Mouse (Mus musculus) cerebellum, adult 8-10 months (tissue): Measurements from ENCODE around the gene Ahsg.
A peak's percentile ranks its signal among the peaks of the same experiment; 100 is the strongest.

Experiments
- DNase-seq: peaks from one replicate; pipeline ENCODE4 v3.0.0; 2022

The Ahsg gene

DNA sequence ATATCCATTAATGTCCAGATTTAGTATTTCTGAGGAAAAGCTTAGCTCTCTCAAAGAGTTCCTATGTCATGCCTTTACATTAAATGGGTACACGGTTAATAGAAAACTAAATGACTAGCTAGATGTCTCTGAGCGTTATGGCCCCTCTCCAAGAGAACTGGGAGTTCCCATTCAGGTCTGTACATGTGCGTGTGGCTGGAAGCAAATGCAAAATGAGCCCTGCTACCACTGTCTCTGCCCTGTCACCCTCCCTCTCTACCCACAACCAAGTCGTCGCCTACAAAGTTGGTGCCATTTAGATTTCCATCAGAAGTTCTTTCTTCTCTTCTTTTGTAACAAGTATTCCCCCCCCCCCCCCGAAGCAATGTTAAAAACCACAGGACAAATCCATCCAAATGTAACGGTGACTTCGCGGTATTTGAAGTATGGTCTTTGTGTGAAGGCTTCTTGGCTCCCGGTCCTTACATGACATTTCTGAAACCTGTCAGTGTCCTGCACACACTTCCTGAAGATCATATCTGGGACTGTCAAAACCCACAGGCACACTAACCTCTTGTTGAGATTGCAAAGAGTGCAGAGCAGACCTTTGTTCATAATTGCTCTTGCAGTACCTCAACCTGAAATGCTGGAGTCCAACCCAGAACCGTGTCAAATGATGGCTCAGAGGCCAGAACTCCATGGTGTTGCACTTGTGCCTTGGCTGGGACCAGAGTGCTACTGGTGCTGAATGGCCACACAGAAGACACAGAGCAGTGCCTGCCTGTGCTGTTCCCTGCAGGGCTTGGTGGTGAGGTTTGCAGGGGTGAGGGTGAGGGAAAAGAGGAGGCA is at the start of gene Ahsg:
Gene Ahsg, plus strand, starts transcription at position 595 of the 828 bp plus-strand sequence.
- DNase-seq, result no peak

DNA sequence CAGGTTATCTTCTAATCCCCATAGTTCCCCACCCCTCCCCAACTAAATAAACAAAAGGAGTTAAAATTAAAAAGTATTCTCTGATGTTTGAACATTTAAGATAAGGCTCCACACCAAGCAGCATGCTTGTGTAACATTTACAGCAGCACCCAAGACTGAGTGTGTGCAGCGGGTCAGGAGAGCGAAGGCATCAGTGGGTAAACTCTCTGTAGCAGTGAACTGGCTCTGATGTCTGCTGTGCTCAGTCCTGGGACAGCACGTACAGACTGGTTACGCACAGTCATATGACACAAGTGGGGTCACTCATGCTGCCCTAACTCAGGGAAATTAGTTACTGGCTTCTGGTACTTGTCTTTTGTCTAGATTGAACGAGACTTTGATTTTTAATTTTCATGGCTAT is 48.2 kb upstream of the Ahsg start:
- no peak for DNase-seq

GRCm38 (mm10) chr16:22844061-22844801 is 46.8 kb upstream of the Ahsg start:
- DNase-seq, result peak; percentile 73

- no peak for DNase-seq
Observed at GRCm38 (mm10) chr16:22844834-22845233, 46.2 kb upstream of the Ahsg start.

GRCm38 (mm10) chr16:22845481-22845880 is 45.6 kb upstream of the Ahsg start:
- no peak for DNase-seq

DNA sequence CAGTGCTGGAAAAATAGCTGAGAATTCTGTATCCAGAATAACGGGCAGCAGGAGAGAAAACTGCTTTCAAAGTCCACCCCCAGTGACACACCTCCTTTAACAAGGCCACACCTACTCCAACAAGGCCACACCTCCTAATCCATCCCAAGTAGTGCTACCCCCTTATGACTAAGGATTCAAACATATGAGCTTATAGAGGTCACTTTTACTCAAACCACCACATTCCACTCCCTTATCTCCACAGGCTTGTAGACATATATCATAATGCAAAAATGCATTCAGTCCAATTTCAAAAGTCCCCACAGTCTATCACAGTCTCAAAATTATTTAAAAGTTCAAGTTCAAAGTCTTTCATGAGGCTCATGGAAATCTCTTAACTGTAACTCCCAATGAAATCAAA is 43.4 kb upstream of the Ahsg start:
- DNase-seq, result no peak

DNA sequence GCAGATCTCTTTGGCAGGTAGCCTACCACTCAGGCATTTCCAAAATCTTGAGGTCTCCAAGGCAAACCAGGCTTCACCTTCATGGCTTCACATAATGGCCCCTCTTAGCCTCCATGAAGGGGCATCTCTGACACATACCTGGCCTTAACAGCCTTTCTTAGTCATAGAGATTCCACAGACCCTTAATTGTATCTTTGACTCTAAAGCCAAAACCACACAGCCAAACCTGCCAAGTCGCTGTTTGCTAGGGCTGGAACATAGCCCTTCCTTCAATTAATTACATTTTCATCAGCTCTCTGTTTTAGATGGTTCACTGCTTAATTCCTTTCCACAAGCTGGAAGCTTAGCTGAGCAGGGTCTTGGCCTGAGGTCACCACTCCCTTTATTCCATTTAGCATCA is 42.7 kb upstream of the Ahsg start:
- no peak for DNase-seq

- DNase-seq, result no peak
Observed at GRCm38 (mm10) chr16:22852709-22853108, 38.4 kb upstream of the Ahsg start.

DNA sequence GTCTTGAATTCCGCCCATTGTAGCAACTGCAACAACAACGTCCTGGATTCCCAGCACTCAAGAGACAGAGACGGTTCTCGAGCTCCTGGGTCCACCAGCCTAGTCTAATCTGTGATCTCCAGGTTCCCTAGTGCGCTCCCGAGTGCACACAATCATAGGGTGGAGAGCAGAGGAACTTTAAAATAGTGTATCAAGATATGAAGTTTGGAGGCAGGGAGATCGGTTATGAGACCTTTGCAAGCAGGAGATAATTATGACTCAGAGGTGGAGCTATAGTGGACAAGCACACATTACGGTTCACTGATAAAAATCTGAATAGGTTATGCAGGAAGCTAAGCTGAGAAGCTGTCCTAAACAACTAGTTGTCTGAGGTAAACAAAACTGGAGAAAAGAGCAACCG is 34.3 kb upstream of the Ahsg start:
- no peak for DNase-seq

GRCm38 (mm10) chr16:22857431-22858113 is 33.5 kb upstream of the Ahsg start, which contains the start of the genes Tbccd1 and Dnajb11:
Gene Tbccd1 (minus strand): TSS chr16:22857669.
Gene Dnajb11 (plus strand): TSS chr16:22857845.
- peak; percentile 98 for DNase-seq

DNA sequence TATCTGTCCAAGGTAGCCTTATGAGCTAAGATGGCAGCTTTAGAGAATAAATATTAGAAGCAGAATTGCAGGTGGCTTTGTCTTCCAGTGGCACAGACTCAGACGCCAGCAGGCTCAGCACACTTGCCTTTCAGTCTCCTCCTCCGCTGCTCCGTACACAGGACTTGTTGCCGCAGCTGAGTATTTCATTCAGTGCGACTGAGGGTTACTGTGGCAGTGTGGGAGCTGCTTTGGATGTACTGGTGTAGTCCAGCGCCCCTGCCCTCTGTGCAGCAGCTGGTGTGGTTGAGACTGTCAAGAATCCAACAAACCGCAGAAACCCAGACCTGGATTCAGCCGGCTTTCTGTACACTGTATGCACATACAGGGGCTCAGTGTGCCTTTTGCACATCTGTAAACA is 18.7 kb upstream of the Ahsg start:
- no peak for DNase-seq

- DNase-seq, result no peak
Observed at GRCm38 (mm10) chr16:22873369-22873768, 17.7 kb upstream of the Ahsg start.

DNA sequence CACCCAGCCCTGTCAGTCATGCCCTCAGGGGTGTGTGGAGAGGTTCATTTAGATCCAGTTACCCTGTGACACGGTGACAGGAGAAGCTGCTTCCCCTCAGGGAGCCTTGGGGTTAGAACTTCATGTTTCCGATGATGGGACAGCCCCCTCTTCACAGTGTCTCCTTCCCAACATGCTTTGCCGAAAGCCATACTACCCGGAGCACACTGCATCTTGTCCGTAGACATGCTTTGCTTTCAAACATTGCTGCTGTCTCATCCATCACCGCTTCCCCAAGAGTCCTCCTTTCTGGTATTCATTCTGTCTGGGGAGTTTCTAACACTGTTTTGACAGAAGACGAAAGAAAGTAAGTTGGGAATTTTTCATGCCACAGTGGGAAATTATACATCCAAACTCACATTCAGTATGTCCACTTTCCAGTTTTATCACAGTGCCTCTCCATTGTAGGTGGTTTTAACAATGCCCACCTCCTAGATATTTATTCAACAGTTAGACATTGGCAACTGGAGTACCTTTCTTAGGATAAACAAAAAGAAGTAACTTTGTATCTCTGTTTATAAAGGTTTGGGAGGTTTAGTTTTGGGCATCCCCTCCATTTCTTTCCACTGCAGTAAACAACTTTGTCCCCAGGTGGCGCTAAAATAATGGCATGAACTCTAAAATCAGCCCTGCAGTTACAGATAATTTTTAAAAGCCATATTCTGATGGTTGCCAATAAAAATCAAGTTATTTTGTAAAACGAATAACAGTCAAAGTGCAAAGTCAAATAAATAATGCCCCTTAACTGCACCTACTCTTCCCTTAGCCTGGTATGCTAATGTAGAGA is 14.6 kb upstream of the Ahsg start:
- DNase-seq, result peak; percentile 15

DNA sequence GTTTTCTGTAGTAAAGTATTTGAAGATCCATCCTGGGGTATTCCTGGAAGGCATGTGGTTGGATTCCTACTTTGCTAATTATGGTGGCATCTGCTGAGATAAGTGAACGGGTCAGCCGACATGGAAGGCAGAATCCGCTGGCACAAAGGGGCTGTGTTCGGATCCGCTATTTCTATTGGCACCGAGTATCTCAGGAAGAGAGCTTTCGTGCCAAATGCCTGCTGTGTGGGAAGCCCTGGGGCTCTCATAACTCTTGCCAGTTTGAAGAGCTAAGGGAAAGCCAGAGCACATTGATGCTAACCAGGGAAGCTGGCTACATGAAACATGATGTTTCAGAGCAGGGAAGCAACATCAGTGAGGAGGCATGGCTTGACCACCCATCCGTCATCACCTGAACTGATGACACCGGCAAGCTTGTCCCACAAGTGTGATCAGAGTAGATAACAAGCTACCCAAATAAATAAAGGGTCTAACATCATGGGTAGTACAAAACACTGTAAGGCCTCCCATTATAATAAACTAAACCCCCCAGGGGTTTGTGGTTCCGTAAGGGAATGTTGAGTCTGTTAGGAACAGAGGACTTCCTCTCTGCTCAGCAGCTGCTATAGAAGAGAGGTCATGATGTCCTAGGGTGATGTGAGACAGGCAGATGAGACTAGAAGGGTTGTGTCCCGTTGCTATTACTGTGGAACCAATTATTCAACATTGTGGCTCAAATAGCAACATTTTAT is 13.3 kb upstream of the Ahsg start:
- peak; percentile 4 for DNase-seq

- no peak for DNase-seq
Observed at GRCm38 (mm10) chr16:22878716-22879115, 12.4 kb upstream of the Ahsg start.

DNA sequence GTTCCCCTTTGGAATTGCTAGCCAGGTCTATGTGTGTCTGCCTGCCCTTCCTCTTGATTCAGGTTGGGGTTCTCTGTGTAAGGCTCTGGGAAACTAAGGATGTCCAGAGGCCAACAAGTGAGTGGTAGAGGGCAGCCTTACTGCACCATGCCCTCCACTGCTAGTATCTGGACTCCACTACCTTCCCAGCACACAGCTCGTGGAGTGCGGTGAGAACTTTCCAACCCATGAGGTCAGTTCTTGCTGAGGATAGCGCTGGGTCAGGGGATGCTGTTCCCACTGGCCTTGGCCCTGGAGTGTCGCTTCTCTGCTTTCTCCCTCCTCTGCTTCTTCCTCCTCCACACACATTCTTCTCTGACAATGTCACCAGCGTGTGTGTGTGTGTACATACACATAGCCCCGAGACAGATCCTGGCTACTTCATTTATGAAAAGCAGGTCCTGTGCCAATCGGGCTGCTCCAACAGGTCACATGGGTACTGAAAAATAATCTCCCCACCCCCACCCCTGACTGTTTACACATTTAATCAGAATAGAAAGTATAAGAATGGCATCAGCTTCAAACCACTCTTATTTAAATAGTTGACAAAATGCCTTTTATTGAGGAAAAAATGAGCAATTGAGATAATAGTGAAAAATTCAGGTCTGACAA is 11.0 kb upstream of the Ahsg start:
- no peak for DNase-seq

GRCm38 (mm10) chr16:22880900-22881299 is 10.2 kb upstream of the Ahsg start:
- DNase-seq, result no peak

- no peak for DNase-seq
Observed at GRCm38 (mm10) chr16:22881487-22881886, 9.6 kb upstream of the Ahsg start.

GRCm38 (mm10) chr16:22883441-22883840 is 7.6 kb upstream of the Ahsg start:
- no peak for DNase-seq

DNA sequence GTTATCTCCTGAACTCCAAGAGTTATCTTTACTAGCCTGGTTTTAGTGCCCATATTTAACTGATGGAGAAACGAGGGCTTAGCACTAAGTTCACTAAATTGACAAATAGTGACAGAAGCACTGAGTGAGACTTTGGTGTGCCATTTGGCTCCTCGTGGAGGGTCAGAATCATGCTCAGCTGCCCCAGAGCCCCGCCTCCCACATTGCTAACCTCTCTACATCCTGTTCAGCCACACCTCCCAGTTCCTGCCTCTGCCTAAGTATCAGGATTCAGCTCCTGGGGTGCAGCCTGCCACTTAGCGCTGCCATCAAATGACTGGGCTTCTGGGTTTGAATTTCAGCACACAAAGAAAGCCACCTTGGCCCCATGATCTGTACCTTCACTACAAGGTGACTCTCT is 5.7 kb upstream of the Ahsg start:
- no peak for DNase-seq

DNA sequence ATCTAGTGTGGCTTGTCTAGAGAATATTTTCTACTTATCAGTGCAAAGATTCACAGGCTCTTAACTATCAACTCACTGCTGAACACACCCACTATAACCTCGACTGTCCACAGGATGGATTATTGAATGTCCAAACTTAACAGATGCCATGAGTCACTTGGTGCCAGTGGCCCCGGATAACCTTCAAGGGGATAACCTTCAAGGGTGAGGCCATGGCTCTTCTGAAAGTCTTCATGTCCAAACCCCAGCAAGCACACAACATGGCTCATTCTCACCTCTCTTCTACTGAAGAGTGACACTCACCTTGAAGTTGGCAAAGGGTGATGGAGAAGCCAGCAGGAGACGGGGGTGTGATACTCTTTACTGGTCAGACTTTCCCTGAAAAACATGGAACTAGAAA is 4.4 kb upstream of the Ahsg start:
- no peak for DNase-seq
